Mouse (Mus musculus) retina, postnatal 7 days (tissue): Measurements from ENCODE around the gene Slc1a3.

ENCODE experiments used
- DNase-seq: peaks from one replicate; pipeline ENCODE4 v3.0.0-alpha.2; 2012; ENCODE audit warnings: low read depth, low spot score

The Slc1a3 gene

DNA sequence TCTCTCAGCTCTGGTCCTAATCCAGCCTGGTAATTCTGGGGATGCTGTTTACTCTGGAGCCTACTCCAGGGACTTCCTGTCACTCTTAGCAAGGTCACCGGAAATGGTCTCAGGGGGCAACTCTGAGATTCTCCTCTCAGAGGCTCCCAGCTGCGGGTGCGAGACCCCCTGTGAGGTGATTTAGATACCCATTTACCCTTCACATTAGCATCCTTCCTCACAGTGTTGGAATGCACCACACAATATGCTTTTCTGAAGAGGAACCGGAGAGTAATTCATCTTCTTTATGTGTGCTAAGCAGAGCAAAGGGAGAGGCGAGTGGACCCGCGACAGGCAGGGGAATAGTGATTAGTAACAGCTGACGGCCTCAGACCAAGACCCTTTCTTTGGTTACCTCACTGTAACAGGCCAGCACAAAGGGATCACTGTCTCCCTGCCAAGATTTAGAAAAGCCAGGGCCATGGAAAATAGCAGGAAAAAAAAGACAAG is 51.0 kb downstream of the Slc1a3 start:
- no peak for DNase-seq

GRCm38 (mm10) chr15:8658086-8658980 is 52.2 kb downstream of the Slc1a3 start:
- no peak for DNase-seq

DNA sequence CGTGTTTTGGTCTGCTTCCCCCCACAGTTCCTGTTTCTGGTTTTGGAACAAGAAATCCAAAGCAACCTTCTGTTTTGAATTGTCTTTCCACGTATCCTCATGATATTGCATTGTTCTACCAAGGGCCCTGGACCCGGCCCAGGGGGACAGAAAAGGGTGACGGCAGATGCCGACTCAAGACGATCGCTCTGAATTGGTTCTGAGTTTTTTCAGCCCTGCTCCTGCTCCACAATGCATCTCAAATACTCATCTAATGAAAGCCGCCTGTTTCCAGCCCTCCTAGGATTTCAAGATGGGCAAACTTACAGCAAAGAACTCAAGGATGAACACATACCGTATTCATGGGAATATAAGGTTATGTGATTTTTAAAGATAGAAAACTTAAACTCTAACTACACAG is 55.3 kb downstream of the Slc1a3 start:
- no peak for DNase-seq

DNA sequence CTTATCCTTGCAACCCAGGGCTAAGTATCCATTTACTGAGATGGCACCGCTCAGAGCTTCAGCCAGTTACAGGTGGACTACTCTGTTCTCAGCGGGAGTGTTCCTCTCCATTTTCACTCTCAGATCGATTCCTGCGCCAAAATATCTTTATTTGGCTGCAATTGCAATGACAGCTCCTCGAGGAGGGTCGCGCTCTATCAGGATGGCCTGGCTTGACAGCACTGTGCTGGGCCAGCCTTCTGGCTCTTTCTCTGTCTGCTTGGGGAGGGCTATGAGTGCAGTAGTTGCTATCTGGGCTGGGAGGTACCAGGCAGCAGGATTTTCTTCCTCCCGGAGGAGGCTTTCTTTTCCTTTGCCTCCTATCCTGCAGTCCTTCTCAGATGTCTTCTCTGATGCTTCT is 57.9 kb downstream of the Slc1a3 start:
- no peak for DNase-seq

DNA sequence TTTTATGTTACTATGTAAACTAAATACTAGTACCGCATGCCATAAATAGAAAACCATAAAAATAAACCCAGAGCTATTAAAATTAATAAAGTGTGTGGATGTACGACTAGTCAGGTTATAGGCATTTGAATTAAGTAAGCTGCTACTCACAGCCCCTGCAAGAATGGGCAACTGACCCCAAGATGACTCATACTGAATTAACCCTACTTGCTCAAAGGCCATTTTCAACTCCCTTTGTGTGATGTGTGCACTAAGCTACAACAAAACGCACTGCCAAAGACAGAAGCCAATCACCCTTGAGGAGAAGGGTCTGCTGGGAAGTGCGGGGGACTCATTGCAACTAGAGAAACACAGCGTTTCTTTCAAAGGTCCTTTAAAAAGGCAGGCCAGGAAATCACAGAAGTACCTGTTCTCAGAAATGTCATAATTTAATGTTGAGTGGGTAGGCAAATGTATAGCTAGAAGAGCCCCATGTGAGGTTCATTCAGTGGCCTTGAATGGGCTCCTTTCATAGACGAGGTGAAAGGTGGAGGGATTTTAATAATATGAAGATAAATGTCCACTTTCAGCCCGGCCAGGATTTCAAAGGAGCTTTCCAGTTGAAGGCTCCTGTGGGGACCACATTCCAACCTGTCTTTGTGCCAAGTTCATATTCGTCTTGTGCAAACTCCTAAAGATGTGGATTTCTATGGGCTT is 66.4 kb downstream of the Slc1a3 start:
- DNase-seq = no peak

GRCm38 (mm10) chr15:8639856-8640255 is 70.7 kb downstream of the Slc1a3 start:
- no peak for DNase-seq

GRCm38 (mm10) chr15:8638568-8639325 is 71.8 kb downstream of the Slc1a3 start:
- no peak for DNase-seq

DNA sequence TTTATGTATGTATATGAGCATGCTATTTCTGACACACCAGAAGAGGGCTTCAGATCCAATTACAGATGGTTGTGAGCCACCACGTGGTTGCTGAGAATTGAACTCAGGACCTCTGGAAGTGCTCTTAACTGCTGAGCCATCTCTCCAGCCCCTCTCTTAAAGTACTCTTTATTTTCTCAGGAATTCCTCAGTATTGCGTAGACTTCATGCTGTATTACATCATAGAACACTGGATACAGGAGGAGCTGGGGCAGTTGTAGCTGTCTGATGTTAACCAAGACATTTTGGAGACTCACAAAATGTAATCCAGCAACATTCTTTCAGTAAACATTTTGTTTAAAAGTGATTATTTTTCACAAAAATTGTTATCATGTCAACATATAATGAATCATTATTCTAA is 73.3 kb downstream of the Slc1a3 start:
- DNase-seq = no peak

GRCm38 (mm10) chr15:8635974-8636373 is 74.6 kb downstream of the Slc1a3 start:
- DNase-seq = no peak

DNA sequence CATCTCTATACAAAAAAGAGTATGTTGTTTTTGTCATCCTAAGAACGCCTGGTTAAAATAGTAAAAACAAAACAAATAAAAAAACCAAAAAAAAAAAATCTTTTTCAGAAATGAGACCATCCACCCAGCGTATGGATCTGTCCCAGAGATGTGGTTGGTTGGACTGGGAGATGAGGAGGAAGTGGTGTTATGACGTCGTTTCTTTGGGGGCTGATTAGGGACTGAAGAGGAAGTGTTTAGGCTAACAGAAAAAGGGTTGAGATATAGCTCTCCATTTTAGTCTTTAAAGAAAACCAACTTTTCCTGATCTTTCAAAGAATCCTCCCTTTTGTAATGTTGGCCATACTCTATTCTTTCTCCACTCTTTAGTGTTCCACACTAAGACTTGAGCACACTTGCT is 75.8 kb downstream of the Slc1a3 start:
- no peak for DNase-seq

DNA sequence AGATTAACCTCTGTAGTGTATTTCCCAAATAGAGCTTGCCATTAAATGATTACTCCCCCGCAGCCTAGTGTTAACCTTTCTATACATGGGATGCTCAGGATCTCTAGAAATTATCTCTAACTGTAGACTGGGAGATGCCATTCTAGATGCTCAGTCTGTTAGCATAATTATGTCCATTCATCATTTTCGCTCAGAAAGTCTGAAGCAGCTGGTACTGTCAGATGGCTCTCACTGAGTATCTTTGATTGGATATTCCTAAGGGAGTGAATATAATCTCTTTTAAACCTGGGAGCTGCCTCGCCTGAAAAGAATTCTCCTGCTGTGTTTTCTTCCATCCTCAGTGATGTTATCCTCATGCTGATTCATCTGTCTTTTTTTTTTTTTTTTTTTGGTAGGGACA is 76.2 kb downstream of the Slc1a3 start:
- DNase-seq = no peak

GRCm38 (mm10) chr15:8633375-8633774 is 77.2 kb downstream of the Slc1a3 start:
- DNase-seq = peak; percentile 41

- no peak for DNase-seq
These were observed 78.2 kb downstream of the Slc1a3 start for GRCm38 (mm10) chr15:8632361-8632760.

DNA sequence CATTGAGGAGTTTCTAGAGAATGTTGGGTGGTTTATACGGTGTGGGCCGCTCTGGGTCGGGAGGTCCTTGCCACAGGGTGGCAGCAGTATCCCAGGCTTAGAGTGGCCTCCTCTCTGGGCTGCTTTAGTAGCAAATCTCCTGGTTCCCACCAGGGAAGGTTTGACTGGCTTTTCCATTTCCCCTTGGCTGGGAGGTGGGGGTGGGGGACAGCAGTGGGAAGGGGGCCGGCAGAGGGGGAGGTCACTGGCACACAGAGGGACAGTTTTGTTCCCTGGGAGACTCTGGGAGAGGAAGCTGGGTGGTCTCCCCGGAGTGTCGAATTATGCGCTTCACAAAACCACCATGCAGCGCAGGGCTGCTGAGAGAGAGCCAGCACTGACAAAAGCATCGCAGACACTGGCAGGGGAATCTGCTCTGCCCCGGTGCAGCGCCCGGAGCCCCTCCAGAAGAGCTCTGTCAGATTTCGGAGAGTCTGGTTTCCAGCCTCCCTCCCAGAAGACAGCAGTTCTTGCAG is 81.2 kb downstream of the Slc1a3 start:
- peak; percentile 63 for DNase-seq

DNA sequence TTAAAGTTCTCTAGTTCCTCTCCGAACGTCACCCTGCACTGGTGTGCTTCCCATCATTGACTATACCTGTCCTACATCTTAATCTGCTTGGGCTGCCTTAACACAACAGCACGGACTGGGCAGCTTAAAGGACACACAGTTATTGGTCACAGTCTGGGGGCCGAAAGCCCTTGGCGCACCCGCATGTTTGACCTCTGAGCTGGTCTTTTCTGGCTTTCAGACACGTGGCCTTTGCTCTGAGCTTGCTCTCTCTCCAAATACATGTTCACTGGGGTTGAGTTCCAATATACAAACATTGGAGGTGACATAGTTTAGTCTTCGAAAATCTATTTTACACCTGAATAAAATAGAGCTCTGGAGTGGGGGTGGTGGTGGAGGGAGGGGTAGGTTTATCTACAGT is 82.4 kb downstream of the Slc1a3 start:
- no peak for DNase-seq

DNA sequence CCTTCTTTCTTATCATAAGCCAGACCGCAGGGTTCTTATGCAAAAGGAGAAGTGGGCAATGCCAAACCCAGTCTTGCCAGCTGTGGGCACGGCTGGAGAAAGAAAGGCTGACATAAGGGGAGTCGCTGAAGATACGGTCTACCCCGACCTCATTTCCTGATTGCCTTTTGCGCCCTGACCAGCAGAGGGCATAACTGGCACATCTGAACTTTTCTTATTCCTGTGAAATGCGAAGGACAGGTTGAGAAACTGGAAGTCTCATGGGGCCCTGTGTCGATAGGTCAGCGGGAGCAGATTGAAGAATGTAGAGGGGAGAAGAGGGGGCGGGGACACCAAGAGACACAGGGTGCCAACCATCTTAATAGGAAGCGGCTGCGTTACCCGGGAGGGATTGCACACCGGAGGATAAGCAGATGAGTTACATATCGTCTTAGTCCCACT is 83.4 kb downstream of the Slc1a3 start:
- DNase-seq = peak; percentile 46

DNA sequence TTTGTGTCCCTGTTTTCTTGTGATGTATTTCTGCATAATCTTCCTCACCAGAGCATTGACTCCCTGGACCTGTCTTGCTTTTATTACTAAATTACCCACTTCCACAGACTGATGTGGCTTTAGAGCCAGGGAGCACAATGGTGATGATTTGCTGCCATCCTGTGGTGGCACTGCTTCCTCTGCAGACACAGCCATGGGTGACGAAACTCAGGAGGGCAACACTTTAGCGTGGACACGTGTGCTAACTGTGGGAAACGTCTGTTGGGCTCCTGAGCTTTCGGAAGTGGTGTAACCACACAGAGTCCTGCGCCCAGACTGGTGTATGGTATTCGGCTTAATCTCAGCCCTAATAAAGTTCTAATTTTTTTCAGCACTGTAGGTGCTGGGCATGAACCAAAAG is 85.2 kb downstream of the Slc1a3 start:
- peak; percentile 54 for DNase-seq

DNA sequence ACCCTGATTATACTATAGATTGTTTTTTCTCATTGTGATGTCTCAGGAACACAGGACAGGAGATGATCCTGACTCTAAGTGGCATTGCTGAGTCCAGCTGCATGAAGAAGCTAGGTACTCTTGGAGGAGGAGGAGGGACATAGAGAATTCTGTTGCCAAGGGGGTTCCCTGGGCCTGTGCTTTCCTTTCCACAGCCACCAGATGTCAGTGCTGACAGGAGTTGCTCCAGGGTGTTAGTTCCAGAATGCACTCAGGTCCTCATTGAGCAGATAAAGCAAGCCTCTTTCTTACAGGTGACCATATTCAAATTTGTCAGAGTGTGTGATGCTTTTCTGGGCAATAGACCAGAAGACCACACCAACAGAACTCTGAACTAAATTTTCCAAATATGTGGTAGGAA is 86.7 kb downstream of the Slc1a3 start:
- DNase-seq = no peak

DNA sequence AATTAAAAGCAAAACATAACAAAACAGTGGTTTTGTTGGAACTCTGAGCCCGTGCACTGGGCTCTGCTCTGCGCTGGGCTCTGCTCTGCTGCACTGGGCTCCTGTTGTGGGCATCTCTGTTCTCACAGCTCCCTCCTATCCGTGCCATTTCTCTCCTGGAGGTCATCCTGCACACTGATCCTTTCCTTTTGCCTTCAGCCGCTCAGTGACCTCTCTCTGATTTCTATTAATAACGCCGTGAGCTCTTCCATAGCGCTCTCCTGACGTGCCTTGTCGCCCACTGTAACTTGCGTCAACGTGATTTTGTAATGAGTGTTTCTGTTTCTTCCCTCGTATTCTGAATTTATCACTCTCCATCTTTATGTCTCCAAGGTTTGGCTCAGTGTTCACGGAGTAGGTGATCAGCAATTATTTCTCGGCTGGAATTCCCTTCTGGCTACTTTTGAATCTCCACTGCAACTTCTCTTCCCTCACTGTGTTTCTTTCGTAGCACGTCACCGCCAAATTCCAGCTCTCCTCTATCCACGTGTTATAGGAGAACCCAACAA is 91.0 kb downstream of the Slc1a3 start:
- DNase-seq = no peak

DNA sequence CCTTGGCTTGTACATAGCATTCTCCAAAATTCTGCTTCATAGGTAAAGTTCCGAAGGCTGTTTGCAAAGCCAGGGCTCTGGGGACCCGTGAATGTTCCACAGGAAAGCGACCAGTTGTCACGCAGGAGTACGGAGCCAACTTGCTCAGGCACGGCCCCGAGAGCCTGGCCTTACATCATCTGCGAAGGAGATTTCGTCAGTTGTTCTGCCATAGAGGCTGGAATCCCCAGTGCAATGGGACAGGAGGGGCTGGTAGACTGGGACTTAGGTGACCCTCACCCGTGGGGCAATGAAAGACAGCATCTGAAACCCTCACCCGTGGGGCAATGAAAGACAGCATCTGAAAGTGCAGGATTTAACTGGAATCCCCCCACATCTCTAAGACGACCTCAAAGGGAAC is 94.3 kb downstream of the Slc1a3 start:
- DNase-seq = no peak

DNA sequence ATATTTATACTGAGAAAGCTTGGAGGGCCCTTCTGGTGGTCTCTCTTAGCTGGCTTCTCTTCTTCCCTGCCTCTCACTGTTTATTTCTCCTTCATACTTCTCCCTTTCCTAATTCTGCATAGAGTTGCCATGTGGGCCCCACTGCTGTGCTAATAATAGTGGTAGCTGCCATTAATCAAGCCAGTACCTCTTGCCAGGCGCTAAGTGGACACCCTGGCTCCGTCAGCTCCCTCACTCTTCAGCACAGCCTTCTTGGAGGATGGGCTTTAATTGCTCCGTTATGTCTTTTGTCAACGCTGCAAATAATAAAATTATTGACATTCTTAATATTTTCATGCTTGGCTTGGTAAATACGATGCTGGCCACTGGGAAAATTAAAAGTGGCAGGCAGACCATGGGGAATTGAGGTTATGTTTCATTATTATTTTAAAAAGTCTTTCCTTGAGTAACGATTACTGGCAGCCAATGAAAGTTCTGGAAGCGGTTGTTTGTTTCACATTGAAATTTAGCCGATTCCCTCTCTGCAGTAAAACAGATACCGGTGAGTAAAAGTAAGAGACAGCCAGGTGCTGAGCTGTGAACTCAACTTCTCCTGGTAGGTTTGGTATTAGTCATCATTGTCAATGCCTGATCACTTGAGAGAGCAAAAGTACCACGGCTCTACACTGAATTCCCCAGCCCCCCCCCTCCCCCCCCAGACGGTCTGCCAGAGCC is 94.9 kb downstream of the Slc1a3 start:
- no peak for DNase-seq
